In the genomic region with DNA sequence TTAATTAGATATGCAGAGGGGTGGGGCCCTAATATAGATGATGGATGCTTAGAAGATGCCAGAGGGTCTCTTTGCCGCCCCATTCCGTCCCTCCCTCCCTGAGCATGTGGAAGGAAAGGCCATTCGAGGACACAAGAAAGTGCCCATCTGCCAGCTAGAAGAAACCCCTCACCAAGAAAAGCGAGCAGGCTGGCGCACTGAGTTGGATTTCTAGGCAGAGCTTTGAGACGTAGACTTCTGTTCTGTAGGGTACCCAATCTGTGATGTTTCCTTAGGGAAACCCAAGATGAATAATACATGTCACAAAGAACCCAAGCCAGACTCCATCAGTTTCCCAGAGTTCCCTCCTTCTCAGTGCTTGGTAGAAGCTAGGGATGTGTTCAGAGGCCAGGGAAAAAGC, we compare ENCODE assay signal across 26 mouse cellular contexts. TPM values are rescaled to one million over a fixed set of nuclear protein-coding genes. Genes with fewer than 3 reads are reported as not detected.
DNase-seq lines count a peak whose midpoint lies in the region; ATAC-seq and TF ChIP-seq lines count a peak whose summit lies in the region.
"Had no signal": no experiment of that assay in that cellular context is flagged by ENCODE, and none has a peak within 500 bp of the region (broad histone marks: within the 10 kb centered on the region; RNA-seq: fewer than 3 reads in every experiment).

No protein-coding gene starts in this region.

- no peak overlapping the region for H3K9ac ChIP-seq in forebrain, postnatal 0 days
- H3K9ac ChIP-seq in forebrain, embryonic 11.5 days (ENCODE audit: low read length): no peak overlapping the region
- no peak overlapping the region for H3K9ac ChIP-seq in stomach, postnatal 0 days (ENCODE audit: low read length)
- H3K9ac ChIP-seq: forebrain, embryonic 12.5 days; heart, embryonic 12.5 days; heart, embryonic 15.5 days; hindbrain, embryonic 13.5 days; intestine, embryonic 15.5 days had no signal

- H3K4me2 ChIP-seq in forebrain, postnatal 0 days (ENCODE audit: low read depth): no peak overlapping the region
- no peak overlapping the region for H3K4me2 ChIP-seq in forebrain, embryonic 11.5 days (ENCODE audit: low read depth, low read length, severe bottlenecking)
- H3K4me2 ChIP-seq in stomach, postnatal 0 days (replicated peaks; ENCODE audit: low read depth): no peak overlapping the region
- H3K4me2 ChIP-seq: forebrain, embryonic 12.5 days; heart, embryonic 12.5 days; heart, embryonic 15.5 days; hindbrain, embryonic 13.5 days; intestine, embryonic 15.5 days had no signal

- peak; percentile 85 for DNase-seq in forebrain, postnatal 0 days
- DNase-seq in forebrain, embryonic 11.5 days (ENCODE audit: low spot score): no peak
- DNase-seq in layer of hippocampus, adult 9-11 months: peak; percentile 10
- DNase-seq in layer of hippocampus, adult 11-12 months (ENCODE audit: low spot score): no peak
- peak; percentile 51 for DNase-seq in right cerebral cortex, postnatal 4 days
- DNase-seq in right cerebral cortex, postnatal 14 days: no peak
- DNase-seq in stomach, postnatal 0 days (ENCODE audit: low spot score): no peak
- DNase-seq: adrenal gland, adult 2 months; adrenal gland, postnatal 14 days; cerebellum, adult 18-20 months; cerebellum, adult 9-10 months; cerebellum, postnatal 14 days; gastrocnemius, postnatal 25 days; heart, adult 18-20 months; heart, postnatal 10 days; heart, postnatal 36 days had no signal

- H3K36me3 ChIP-seq in forebrain, postnatal 0 days (ENCODE audit: insufficient read depth): no peaks in the 10 kb centered on the region
- no peaks in the 10 kb centered on the region for H3K36me3 ChIP-seq in forebrain, embryonic 11.5 days (ENCODE audit: control insufficient read depth, insufficient read depth, low read length)
- H3K36me3 ChIP-seq in stomach, postnatal 0 days (ENCODE audit: control insufficient read depth, insufficient read depth, low read length): no peaks in the 10 kb centered on the region
- H3K36me3 ChIP-seq: forebrain, embryonic 12.5 days; heart, embryonic 12.5 days; heart, embryonic 15.5 days; hindbrain, embryonic 10.5 days; hindbrain, embryonic 13.5 days; intestine, embryonic 15.5 days had no signal

- no peaks in the 10 kb centered on the region for H3K27me3 ChIP-seq in forebrain, postnatal 0 days (ENCODE audit: insufficient read depth, low read length)
- H3K27me3 ChIP-seq in forebrain, embryonic 11.5 days (ENCODE audit: control insufficient read depth, insufficient read depth, low read length): no peaks in the 10 kb centered on the region
- H3K27me3 ChIP-seq in stomach, postnatal 0 days (ENCODE audit: control insufficient read depth, insufficient read depth, low read length): no peaks in the 10 kb centered on the region
- H3K27me3 ChIP-seq: forebrain, embryonic 12.5 days; heart, embryonic 12.5 days; hindbrain, embryonic 13.5 days; intestine, embryonic 15.5 days had no signal

- peak; percentile 78 for ATAC-seq in forebrain, postnatal 0 days
- ATAC-seq in forebrain, embryonic 11.5 days (replicated peaks; ENCODE audit: low FRiP score): no peak
- no peak for ATAC-seq in stomach, postnatal 0 days (ENCODE audit: low FRiP score, low TSS enrichment)
- ATAC-seq: CD4-positive, CD25-positive, alpha-beta regulatory T cell, adult 4 months; hindbrain, embryonic 16.5 days; intestine, embryonic 15.5 days had no signal

- 64% methylated on average over 6 of the region's 6 CpGs for WGBS in forebrain, postnatal 0 days
- WGBS in forebrain, embryonic 11.5 days: 87% methylated on average over 6 of the region's 6 CpGs
- 82% methylated on average over 6 of the region's 6 CpGs for WGBS in stomach, postnatal 0 days

- H3K4me3 ChIP-seq in forebrain, postnatal 0 days (ENCODE audit: low read depth, low read length): no peak overlapping the region
- H3K4me3 ChIP-seq in forebrain, embryonic 11.5 days (ENCODE audit: low read depth, low read length): no peak overlapping the region
- no peak overlapping the region for H3K4me3 ChIP-seq in stomach, postnatal 0 days (ENCODE audit: low read depth, low read length)
- H3K4me3 ChIP-seq: forebrain, embryonic 12.5 days; heart, embryonic 12.5 days; heart, embryonic 15.5 days; hindbrain, embryonic 10.5 days; hindbrain, embryonic 13.5 days; intestine, embryonic 15.5 days had no signal

- no peak for TF ChIP-seq CTCF in forebrain, postnatal 0 days (IDR thresholded peaks at IDR 0.05; ENCODE audit: low read depth)
- TF ChIP-seq CTCF in stomach, postnatal 0 days (IDR thresholded peaks at IDR 0.05; ENCODE audit: low read depth): no peak

- no peak for TF ChIP-seq EP300 in stomach, postnatal 0 days (optimal IDR thresholded peaks at IDR 0.05)

- no peak overlapping the region for H3K27ac ChIP-seq in forebrain, postnatal 0 days (ENCODE audit: low read depth, low read length)
- no peak overlapping the region for H3K27ac ChIP-seq in forebrain, embryonic 11.5 days (ENCODE audit: low read depth, low read length)
- no peak overlapping the region for H3K27ac ChIP-seq in stomach, postnatal 0 days (replicated peaks)
- H3K27ac ChIP-seq: forebrain, embryonic 12.5 days; heart, embryonic 15.5 days; hindbrain, embryonic 10.5 days; hindbrain, embryonic 13.5 days; intestine, embryonic 15.5 days had no signal

- no peaks in the 10 kb centered on the region for H3K9me3 ChIP-seq in forebrain, postnatal 0 days (ENCODE audit: low read length)
- no peaks in the 10 kb centered on the region for H3K9me3 ChIP-seq in forebrain, embryonic 11.5 days (ENCODE audit: control insufficient read depth, low read length)
- H3K9me3 ChIP-seq in stomach, postnatal 0 days (ENCODE audit: control insufficient read depth, low read length): no peaks in the 10 kb centered on the region
- H3K9me3 ChIP-seq: forebrain, embryonic 12.5 days; heart, embryonic 12.5 days; heart, embryonic 15.5 days; hindbrain, embryonic 10.5 days; hindbrain, embryonic 13.5 days; intestine, embryonic 15.5 days had no signal

- peaks cover 4% of the 10 kb centered on the region; the same call in 1 of the 2 replicates for H3K4me1 ChIP-seq in forebrain, postnatal 0 days (ENCODE audit: insufficient read depth)
- peaks cover 4% of the 10 kb centered on the region; the same call in 1 of the 2 replicates for H3K4me1 ChIP-seq in forebrain, embryonic 11.5 days (replicated peaks; ENCODE audit: control insufficient read depth, insufficient read depth, low read length)
- H3K4me1 ChIP-seq in stomach, postnatal 0 days (replicated peaks; ENCODE audit: control insufficient read depth, insufficient read depth): no peaks in the 10 kb centered on the region
- H3K4me1 ChIP-seq: heart, embryonic 12.5 days; heart, embryonic 15.5 days; intestine, embryonic 15.5 days had no signal

RNA-seq across cellular contexts. Expression of gene Col6a5, which starts 29.0 kb away (rescaled TPM):
- total RNA-seq in forebrain, postnatal 0 days (2014; rRNA removed): 1.1 and 1.3 TPM in 2 replicates
- polyA plus RNA-seq in forebrain, postnatal 0 days (2015; fragmentation: Nextera tagmentation; extraction: Ambion mirVana): 0.11 and 0.40 TPM in 2 replicates
- not detected in 2 replicates for polyA plus RNA-seq in forebrain, embryonic 11.5 days (2014; fragmentation: Nextera tagmentation; extraction: Ambion mirVana)
- 2.9 and 3.4 TPM in 2 replicates for polyA plus RNA-seq in stomach, postnatal 0 days (2015; fragmentation: Nextera tagmentation; extraction: Ambion mirVana)
- total RNA-seq: MEL had no signal
- polyA plus RNA-seq: C2C12; hindbrain, embryonic 13.5 days had no signal

Comparison
In these comparisons a context has a peak if more than half of its experiments do, and no peak if none do; other contexts are left out.
1. DNase-seq: peak in forebrain, postnatal 0 days (single experiment), layer of hippocampus, adult 9-11 months (single experiment) and right cerebral cortex, postnatal 4 days (single experiment); none in forebrain, embryonic 11.5 days (single experiment), layer of hippocampus, adult 11-12 months (single experiment), right cerebral cortex, postnatal 14 days (single experiment) and stomach, postnatal 0 days (single experiment).